Mouse (Mus musculus): Measurements from ENCODE around the gene Olig1. TPM values are rescaled to one million over a fixed set of nuclear protein-coding genes. Genes with fewer than 3 reads are reported as not detected.

Gene Olig1
- polyA plus RNA-seq (2021; fragmentation: Nextera tagmentation) = 58.9 and 74.9 TPM in 2 replicates
- long read RNA-seq, experiment 1, transcript Olig1-201 (1 exons, 2,162 nt) = major isoform, 236 of 236 reads
- long read RNA-seq, experiment 1, partial matches to known transcripts = 0 of 236 reads
- long read RNA-seq, experiment 1, other reads (novel, unspliced or antisense) = 0 of 236 reads
- long read RNA-seq, experiment 2, transcript Olig1-201 (1 exons, 2,162 nt) = major isoform, 384 of 385 reads
- long read RNA-seq, experiment 2, partial matches to known transcripts = 0 of 385 reads
- long read RNA-seq, experiment 2, other reads (novel, unspliced or antisense) = 1 of 385 reads

DNA sequence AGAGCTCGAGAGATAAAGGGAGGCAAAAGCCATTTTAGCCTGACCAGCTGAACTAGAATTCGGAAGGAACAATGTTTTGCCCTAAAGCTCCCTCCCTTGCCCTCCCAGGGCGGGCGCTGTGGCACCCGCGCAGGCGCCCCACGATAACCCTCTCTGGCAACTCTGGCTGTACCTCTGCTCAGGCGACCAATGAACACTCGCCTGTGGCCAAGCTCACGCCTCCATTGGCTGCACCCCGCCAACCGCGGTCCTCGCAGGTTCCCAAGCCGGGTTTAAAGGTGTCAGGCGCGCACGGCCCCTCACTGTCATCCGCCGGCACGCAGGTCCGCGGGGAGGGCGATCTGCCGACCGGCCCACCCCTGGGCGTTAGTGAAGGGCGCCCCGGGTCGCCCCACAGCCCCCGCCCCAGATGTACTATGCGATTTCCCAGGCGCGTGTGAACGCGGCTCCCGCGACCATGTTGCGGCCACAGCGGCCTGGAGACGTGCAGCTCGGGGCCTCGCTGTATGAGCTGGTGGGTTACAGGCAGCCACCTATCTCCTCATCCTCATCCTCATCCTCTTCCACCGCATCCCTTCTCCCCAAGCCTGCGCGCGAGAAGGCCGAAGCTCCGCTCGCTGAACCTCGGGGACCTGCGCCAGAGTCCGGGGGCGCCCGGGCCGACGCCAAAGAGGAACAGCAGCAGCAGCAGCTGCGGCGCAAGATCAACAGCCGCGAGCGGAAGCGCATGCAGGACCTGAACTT, at the start of gene Olig1:
TSS of gene Olig1 (plus strand) at position 305 of the 744 bp plus-strand sequence.

GRCm38 (mm10) chr16:91225233-91226037, 44.1 kb upstream of the Olig1 start, which contains the start of gene Olig2:
TSS of gene Olig2 (plus strand) at chr16:91225457.

Other genes starting within 250 kb of the Olig1 start
- 2.4 and 4.0 TPM in 2 replicates for gene Paxbp1, start 225.2 kb upstream of the Olig1 start, polyA plus RNA-seq (2021; fragmentation: Nextera tagmentation)
- 0.59 and 2.8 TPM in 2 replicates for gene 4932438H23Rik, start 174.7 kb upstream of the Olig1 start, polyA plus RNA-seq (2021; fragmentation: Nextera tagmentation)
- gene Olig2, start 44.3 kb upstream of the Olig1 start, polyA plus RNA-seq (2021; fragmentation: Nextera tagmentation) = 9.7 and 19.2 TPM in 2 replicates
- 63.0 and 66.4 TPM in 2 replicates for gene Ifnar2, start 103.0 kb downstream of the Olig1 start, polyA plus RNA-seq (2021; fragmentation: Nextera tagmentation)
- not detected in 2 replicates for gene Gm21970, start 121.9 kb downstream of the Olig1 start, polyA plus RNA-seq (2021; fragmentation: Nextera tagmentation)
- 15.2 and 17.8 TPM in 2 replicates for gene Il10rb, start 136.4 kb downstream of the Olig1 start, polyA plus RNA-seq (2021; fragmentation: Nextera tagmentation)
- 14.9 and 15.8 TPM in 2 replicates for gene Ifnar1, start 215.5 kb downstream of the Olig1 start, polyA plus RNA-seq (2021; fragmentation: Nextera tagmentation)

Data from layer of hippocampus, adult 6 months (tissue).